Mouse (Mus musculus): ENCODE data around the gene Zfp451.
A peak's percentile ranks its signal among the peaks of the same experiment; 100 is the strongest.
"Not testable (repeated sequence)": the region's sequence is repeated elsewhere in the genome, so short reads cannot be mapped to it uniquely, and the experiment has no call there.

Zfp451 gene

DNA sequence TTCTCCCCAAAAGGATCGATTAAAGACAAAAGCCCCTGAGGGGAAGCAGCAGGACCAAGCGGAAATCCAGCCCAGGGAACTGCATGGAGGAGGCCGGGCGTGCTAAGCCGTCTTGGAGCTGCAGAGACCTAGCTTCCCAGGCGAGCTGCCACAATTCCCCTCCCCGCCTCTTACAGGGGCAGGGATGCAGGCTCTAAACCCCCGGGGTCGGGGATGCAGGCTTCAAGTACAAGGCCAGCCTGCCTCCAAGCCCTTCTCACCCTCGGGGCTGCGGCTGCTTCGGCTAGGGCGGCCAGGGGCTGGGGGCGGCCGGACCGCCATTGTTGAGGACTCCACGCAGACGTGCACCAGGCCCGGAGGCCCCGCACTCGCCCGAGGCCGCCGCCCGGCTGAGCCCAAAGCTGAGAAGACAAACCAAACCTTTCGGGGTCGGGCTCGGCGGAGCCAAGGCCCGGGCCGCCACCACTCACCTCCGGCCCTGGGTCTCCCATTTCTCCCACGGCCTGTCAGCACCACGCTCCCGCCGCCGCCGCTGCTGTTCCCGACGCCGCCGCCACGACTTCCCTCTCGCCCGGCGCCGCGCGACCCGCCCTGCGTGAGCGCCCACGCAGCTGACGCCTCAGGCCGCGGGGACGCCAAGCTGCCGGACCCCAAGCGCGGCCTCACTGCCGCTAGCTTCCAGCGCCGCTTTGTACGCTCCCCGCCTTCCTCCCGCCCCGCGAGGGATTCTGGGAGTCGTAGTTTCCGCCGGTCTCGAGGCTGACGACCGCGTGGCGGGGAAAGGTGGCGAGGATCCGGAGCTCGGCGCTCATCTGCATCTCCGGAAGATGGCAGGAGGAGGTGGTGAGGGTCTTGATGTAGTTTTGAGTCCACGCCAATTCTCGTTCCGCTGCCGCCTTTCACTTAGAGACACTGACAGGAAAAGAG lies at the start of gene Zfp451:
TSS of gene Zfp451 (minus strand) at position 728 of the 927 bp plus-strand sequence.
- peak; percentile 91 for DNase-seq (ENCODE audit: low read depth)

DNA sequence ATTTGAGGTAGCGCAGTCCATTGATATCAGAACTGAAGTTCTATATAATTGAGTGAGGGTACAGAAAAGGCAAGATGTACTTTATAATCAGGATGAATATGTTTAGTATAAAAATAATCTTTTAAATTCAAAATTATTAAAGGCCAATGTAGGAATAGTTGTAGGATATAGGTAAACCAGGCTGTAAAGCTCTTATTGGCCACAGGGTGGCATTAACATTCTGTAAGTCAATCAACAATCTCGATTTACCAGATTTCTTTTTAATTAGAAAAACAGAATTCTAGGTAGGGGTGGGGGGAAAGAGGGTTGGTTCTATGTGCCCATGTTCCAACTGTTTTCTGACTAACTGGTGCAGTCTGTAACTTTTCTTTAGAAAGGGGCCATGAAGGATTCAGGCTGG lies 32.4 kb upstream of the Zfp451 start:
- DNase-seq (ENCODE audit: low read depth): peak; percentile 18

DNA sequence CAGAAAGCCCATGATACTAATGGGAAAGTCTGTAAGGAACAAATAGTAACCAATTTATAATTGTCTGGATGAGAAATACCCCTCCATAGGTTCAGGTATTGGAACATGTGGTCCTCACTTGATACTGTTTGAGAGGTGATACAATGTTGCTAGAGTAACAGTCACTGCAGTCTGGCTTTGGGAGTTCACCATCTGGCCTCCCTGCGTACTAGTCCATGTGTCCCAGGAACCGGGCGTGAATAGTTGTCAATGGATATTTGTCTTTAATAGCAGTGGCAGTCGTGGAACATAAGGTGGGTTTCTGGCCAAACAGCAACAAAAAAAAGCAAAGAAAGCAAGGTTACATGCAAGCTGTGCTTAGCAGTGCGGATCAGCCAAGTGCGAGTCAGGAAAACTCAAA lies 29.4 kb upstream of the Zfp451 start:
- no peak for DNase-seq (ENCODE audit: low read depth)

DNA sequence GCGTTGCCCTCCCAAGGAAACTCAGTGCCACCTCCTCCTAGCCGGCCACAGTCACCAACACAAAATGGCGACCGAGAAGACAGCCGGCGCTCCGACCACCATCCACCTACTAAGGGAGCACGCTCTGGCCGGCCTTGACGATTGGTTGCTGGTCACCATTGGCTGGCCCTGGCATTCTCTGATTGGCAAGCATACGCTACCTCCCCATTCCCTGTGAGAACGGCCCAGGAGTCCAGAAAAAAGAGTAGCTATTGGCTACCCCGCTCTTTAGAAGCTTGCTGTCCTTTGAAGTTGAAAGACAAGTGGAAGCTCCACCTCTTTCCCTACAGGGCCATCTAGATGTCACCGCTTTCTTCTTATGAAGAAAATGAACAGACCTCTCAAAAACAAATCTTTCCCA lies 24.6 kb upstream of the Zfp451 start:
- DNase-seq (ENCODE audit: low read depth): not testable (repeated sequence)

DNA sequence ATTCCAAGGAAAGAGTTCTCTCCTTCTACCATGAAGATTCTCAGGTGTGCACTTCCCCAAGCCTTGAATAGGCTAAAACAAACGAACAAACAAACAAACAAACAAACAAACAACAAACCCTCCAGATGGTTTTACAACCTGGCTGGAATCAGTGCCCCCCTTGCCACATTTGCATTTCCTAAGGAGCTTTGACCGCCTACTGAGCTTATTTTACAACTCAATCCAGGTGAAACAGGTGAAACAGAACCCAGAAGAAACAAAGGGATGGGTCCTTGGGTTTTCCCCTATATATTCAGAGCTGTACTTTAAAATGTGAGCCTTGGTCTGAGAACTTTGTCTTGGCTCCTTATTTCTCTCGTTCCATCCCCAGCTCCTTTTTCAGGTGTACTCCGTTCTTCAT lies 16.2 kb upstream of the Zfp451 start:
- no peak for DNase-seq (ENCODE audit: low read depth)

DNA sequence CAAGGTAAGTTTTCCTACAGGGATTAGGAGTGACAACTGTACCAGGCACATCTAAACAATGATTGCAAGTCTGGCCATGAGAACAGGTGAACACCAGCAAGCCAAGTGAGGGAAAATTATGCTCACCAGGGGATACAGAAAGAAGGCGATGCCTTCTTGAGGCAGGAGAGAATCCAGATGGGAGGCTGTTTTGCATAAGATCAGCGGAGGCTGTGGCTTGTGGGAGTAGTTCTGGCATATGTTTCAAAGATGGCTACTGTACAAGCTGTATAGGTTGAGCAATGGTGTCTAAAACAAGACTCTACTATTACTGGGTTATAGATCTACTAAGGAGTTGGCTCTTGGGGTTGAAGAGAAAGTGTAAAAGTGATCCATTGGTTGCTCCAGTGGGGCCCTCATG lies 3.5 kb upstream of the Zfp451 start:
- DNase-seq (ENCODE audit: low read depth): no peak

DNA sequence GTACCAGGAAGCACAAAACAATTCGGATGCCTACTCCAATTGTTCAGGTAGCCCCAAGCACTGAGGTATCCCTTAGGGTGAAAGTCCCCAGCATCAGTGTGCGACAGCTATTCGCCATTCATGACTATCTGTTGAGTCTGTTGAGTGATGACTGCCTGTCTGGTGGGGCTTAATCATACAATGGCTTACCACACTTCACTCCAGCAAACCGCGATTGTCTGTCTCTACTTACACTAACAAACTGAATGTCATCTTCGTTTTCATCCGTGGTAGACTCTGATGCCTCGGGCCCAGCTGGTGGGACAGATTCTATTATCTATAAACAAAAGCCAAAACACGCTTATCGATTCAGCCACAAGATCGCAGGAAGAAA lies 914 bp downstream of the Zfp451 start:
- DNase-seq (ENCODE audit: low read depth): peak; percentile 52

DNA sequence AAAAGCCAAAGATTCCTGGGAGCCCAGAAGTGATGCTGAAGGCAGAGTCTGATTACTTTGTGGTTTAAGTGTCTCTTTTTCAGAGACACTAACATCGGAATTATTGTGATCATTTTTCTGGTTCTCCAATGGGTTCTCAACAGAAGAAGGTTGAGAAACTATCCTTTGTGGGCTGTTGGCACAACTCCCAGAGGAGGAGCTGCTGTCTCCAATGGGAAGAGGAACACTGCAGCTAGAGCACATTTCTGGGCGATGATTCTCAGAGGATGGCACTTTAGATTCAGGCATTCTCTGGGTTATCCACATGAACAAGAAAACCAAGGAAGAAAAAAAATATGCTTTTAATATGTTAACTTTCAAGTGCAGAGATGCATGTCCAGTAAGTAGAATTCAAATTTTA lies 11.1 kb downstream of the Zfp451 start:
- no peak for DNase-seq (ENCODE audit: low read depth)

DNA sequence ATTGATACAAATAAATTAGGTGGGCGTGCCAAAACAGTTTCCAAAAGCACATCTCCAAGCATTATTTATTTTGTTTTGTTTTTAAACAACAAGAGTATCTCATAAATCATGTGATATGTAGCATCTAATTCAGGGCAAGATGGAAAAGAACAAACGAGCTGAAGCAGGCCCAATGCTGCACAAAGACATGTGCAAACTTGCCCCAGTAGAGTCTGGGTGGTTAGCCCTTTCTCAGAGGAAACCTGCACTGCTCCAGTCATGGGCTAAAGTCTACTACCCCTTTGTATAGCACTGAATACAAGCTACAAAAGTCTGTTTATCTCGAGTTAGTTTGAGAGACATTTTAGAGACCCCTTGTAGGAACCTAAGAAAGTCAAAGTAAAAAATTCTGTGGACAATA lies 14.8 kb downstream of the Zfp451 start:
- no peak for DNase-seq (ENCODE audit: low read depth)

DNA sequence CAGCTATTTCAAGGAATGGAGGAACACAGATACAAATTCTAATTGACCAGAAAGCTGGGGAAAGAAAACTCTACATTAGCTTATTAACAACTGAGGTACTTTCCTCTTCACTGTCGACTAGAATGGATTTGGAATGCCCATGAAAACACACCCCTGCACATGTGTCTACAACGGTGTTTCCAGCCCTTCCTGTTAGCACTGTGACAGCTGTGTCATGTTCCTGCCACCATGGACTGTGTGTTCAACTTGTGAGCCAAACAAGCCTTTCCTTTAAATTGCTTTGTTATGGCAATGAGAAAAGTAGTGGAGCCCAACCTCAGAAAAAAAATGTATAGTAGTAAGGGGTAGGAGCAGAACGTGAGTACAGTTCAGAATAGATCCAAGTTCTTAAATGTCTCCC lies 25.9 kb downstream of the Zfp451 start:
- DNase-seq (ENCODE audit: low read depth): no peak

DNA sequence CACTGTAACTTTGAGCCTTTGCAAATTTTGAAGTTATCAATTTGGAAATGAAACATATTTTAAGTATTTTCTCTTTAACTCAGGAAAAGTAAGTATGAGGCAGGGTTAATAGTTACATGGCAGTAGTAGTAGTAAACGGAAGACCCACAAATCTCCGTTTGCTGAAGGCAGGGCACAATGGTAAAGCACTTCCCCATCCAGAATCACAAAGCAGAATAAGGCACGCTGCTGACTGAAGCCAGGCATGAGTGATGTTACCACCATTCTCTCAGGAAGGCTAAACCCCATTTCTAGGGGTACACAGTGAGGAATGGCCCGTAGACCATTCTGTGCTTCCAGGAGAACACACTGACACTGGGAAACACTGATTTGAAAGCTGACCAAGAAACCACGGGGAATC lies 26.3 kb downstream of the Zfp451 start:
- DNase-seq (ENCODE audit: low read depth): no peak

DNA sequence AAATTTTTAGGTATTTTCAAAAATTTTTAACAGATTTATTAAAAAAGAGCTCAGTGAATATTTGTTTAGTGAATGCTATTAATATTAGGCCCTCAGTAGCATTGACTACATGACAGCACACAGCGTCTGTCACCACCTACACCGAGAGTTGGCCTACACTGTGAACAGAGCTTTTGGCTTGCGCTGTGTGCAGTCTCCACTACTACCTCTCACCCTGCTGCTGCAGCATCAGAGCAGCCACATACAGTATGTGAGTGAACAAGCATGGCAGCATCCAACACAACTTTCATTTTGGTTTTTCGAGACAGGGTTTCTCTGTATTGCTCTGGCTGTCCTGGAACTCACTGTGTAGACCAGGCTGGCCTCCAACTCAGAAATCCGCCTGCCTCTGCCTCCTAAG lies 29.8 kb downstream of the Zfp451 start:
- DNase-seq (ENCODE audit: low read depth): no peak

DNA sequence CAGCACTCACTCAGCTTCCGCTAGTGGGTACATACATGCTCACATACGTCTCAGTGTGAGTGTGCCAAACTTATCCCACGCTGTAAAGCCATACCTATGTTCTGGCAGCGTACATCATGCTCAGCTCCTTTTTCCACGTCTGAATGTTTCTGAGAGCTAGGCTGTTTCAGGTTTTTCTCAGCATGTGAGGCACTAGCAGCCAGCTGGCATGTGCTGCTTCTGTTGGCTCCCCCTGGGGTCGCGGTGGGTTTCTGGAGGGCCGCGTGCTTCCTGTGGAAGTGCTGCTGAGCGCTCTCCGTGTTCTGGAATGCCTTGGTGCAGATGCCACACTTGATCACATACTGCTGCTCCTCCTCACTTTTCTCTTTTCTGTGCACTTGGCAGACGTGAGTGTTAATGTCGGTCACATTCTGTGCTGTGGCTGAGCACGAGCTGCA lies 38.2 kb downstream of the Zfp451 start:
- DNase-seq (ENCODE audit: low read depth): no peak

DNA sequence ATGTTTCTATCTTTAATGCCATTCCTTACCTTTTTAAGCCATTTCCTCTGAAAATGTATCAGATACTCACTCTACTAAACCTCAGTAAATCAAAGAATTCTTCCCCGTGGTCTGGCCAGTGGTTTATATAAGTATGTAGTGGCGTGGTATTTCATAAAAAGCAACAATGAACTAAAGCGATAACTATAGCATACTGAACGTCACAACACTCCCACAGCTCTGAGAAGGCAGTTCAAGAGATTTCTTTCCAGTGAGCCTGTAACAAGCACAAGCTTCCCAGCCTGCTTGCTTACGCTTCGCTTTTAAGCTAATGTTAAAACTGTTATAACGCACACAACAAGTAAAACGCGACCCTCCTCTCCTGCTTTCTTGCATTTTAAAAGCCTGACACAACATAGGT lies 42.3 kb downstream of the Zfp451 start:
- no peak for DNase-seq (ENCODE audit: low read depth)

DNA sequence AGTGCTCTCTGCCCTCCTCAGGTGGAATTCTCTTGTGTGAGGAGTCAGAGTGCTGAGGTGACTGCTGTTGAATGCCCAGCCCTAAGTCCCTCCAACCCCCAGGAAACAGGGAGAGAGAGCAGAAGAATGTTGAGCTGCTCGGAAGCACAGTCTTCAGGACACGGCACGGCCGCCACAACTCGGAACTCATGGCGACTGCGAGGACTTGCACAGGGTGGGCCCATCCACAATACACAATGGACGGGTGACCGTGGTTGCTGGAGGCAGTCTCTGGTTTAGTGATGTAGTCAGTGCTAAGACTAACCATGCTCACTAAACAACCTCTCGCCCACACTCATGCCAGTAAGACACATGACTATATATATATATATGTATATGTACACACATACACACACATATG lies 42.8 kb downstream of the Zfp451 start:
- DNase-seq (ENCODE audit: low read depth): no peak

DNA sequence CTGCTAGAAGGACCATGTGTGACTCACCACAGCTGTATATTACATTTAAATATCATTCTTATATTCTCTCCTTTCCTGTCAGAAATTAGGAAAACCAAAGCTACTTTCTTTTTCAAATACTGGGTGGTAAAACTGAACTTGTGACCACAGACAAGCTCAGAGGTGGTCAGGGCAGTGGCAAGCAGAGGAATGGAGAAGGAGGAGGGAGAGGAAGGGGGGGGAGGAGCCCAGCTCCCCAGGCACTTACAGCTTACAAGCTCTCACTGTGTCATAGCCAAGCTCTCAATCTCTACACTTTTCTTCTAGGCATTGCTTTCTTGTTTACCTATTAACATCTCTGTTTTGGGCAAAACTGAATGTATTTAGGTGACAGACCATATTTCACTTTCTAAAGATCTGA lies 45.6 kb downstream of the Zfp451 start:
- DNase-seq (ENCODE audit: low read depth): no peak

DNA sequence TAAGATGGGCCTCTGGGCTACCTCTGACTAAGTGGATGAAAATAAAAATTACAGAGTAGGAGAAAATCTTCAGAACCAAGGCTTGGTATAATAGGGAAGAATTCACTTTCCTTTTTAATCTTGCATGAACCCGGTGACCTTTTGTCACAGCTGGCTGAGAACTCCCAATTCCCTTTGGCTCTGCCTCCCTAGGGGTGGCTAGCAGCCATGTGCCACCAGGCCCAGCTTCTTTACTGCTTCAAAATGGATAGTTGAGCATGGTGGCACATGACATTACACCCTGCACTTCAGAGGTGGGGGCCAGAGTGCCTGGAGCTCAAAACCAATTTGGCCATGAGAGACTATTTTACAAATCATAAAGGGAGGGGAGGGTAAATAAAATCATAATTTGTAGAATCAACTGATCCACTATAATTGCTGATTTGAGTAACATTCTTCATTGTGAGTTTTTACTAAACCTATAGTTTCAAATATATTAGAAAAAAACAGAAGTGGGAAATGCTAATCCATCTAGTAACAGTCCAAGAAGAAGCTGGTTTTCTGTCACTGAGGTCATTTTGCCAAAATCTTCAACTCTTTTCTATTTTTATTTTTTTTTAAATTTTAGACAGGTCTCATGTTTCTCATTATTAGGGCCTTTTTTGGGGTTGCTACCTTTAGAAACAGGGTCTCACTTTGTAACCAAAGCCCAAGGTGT lies 46.2 kb downstream of the Zfp451 start:
- no peak for DNase-seq (ENCODE audit: low read depth)

DNA sequence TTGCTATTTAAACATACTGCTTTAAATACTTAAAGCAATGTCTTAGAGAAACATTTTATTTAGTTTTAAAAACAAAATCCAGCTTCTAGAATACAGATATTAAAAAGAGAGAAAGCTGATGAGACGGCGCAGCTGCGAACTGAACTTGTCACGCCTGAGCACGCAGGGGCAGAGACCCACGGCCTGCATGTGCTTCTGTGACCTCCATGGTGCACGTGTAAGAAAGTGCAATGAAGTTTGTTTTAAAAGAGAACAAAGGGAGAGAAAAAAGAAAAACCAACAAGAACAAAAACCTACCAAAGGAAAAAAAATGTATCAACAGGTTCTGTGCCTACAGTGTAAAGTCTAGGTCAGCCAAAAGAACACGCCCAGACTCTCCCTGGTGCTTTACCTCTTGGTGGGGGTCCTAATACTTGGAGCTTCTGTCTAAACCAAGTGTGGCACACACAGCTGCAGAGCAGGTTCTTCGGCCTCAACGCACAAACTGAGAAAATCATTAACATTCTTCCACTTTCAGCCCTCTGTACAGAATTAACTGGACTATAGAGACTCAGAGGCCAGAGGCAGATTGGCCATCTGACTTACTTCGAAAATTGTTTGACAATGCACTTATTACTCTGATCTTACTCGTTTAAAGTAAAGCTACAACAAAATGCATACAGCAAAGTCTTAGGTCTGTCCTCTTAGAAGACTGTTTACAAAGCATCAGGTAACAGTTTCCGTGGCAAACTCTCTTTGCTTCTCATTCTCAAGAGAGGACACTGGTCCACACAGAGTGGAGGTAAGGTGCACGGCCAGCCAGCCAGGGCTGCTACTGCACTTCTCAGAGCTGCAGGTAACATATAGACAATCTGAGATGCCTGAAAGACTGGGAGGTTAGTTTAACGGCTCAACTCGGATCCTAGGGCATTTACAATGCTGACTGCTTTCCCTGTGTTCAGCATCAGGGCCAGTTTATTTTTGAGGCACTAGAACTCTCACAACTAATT lies 47.6 kb downstream of the Zfp451 start:
- DNase-seq (ENCODE audit: low read depth): no peak

DNA sequence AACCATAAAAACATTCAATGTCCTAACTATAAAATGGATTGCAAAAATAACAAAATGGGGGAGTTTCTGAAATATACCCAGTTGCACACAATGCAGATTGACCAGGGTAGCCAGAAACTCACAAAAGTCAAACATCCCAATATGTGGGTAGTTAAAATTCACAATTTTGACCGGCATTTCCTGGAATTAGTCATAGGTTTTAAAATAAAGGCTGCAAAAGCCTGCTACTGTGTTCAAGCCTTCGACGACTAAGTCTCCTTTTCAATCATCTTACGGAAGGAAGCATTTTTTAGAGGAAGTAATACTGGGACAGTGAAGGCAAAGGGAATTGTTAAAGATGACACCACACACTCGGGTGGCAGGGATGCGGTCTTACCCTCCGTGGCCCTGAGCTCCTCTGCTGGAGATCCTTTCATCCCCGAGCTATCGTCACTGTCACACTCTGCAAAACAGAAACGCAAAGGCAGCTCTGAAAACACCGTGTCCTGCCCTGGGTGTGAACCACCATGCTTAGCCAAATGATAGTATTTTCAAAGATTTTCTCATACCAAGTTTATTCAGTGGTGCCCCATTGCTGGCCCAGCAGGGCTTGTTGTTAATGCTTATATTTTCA lies 48.8 kb downstream of the Zfp451 start:
- DNase-seq (ENCODE audit: low read depth): no peak

DNA sequence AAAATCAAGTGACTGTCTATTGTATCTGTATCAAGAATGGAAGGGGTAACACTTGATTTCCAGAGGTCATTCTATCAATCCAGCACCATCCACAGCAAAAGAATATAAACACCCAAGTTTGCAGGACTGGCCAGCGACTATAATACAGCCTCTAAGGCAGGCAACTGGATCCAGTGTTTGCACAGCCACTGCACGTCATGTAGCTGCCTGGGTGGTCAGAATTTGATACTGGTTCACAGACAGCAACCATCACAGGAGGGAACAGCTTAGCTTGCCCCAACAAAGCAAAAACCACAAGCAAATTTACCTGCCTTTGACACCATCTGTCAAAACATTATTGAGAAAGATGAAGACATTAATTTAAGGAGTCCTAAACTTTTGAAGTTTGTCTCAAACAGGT lies 50.6 kb downstream of the Zfp451 start:
- no peak for DNase-seq (ENCODE audit: low read depth)

DNA sequence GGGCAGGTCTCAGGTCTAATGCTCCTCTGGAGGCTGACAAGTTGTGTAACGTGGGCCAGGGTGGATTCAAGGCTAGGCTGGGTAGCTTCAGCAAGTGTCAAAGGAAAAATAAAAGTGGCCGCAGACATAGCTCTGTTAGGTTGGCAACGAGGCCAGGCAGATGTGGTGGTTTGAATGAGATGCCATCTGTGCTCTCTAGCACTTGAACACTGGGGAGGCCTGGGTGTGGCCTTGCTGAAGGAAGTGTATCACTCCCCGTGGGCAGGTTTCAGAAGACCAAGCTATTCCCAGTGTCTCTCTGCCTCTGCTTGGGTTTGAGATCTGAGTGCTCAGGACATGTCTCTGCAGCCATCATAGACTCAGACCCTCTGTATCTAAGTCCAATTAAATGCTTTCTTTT lies 55.9 kb downstream of the Zfp451 start:
- DNase-seq (ENCODE audit: low read depth): peak; percentile 25

Measured in induced T-regulatory cell, adult 2 months (primary cell).